Mouse (Mus musculus) liver, embryonic 12.5 days (tissue): Measurements from ENCODE around the gene Gdf1. TPM values are rescaled to one million over a fixed set of nuclear protein-coding genes. Genes with fewer than 3 reads are reported as not detected.
A peak's percentile ranks its signal among the peaks of the same experiment; 100 is the strongest.

Experiments
- ATAC-seq: fragments of 200-750 bp; cut with Nextera tagmentation; 2 replicates; pipeline ENCODE4 v1.8.0; 2017; ENCODE audit warnings: moderate number of reproducible peaks, mild to moderate bottlenecking, moderate library complexity
- H3K27ac ChIP-seq: fragments of 300-500 bp; sonication (generic); 2 replicates; pipeline ENCODE4 v1.5.1; 2016; ENCODE audit warnings: mild to moderate bottlenecking
- H3K27me3 ChIP-seq: fragments of 300-500 bp; sonication (generic); replicated peaks from 2 replicates; pipeline ENCODE4 v1.6.1; 2016; ENCODE audit warnings: mild to moderate bottlenecking, moderate library complexity
- H3K36me3 ChIP-seq: fragments of 300-500 bp; sonication (generic); 2 replicates; pipeline ENCODE4 v1.6.1; 2016; ENCODE audit warnings: mild to moderate bottlenecking, moderate library complexity
- H3K4me1 ChIP-seq: fragments of 300-500 bp; sonication (generic); 2 replicates; pipeline ENCODE4 v1.6.1; 2016
- H3K4me2 ChIP-seq: fragments of 300-500 bp; sonication (generic); 2 replicates; pipeline ENCODE4 v1.6.1; 2016; ENCODE audit warnings: mild to moderate bottlenecking, moderate library complexity
- H3K4me3 ChIP-seq: fragments of 300-500 bp; sonication (generic); 2 replicates; pipeline ENCODE4 v1.5.1; 2016; ENCODE audit warnings: mild to moderate bottlenecking, moderate library complexity
- H3K9ac ChIP-seq: fragments of 300-500 bp; sonication (generic); 2 replicates; pipeline ENCODE4 v1.6.1; 2016; ENCODE audit warnings: mild to moderate bottlenecking, moderate library complexity
- H3K9me3 ChIP-seq: fragments of 300-500 bp; sonication (generic); replicated peaks from 2 replicates; pipeline ENCODE4 v1.6.1; 2016; ENCODE audit warnings: mild to moderate bottlenecking, moderate library complexity
- WGBS: fragments of 180-500 bp; shearing (Covaris S2); methylation state at CpG from one replicate; pipeline ENCODE4 v1.1.7; 2016; ENCODE audit not compliant: insufficient replicate concordance; 5-methylcytosine and 5-hydroxymethylcytosine counted together
- polyA plus RNA-seq: library from polyadenylated mRNA; unstranded; fragments of >200 nt; fragmentation: Nextera tagmentation; extraction: Ambion mirVana; gene quantifications from 2 replicates; pipeline ENCODE4 v1.2.1, GENCODE M21; 2016

Gdf1 gene
- polyA plus RNA-seq, 1 experiment from 2014 or later = 1.5 TPM

DNA sequence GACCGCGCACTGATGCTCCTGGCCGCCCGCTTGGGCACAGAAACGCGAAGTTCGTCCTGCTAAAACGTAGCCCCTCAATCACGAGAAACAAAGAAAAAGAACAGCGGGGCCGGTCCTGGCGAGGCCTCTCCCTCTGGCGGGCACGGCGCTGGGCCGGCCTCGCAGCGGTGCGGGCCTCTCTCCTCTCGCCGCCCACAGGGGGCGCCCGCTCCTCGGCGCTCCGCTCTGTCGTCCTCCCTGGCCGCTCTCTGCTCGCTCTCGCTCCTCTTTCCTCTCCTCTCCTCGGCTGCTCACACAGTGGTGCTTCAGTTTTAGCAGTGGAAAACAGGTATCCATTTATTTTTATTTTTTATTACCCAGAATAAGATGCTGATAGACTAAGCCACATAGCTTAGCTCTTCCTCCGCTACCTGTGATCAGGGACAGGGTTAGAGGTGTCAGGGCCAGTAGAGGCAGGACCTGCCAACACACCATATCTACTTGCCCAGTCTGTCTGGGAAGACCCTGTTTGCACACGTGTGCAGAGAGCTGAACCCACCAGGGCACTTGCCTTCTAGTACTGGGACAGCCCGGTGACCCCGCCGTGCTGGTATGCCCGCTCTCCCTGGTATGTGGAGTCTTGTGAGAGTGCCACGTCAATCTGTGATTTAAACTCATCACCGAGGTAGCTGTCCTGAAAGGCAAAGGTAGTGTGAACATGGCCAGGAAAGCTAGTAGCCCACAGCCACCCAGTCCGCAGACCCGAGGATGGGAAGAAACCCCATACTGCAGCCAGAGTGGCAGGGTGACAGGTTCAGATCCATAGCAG is 2.7 kb downstream of the Gdf1 start:
- H3K27ac ChIP-seq = no peak overlapping the region
- peak; percentile 28; the same call in 1 of the 2 replicates for ATAC-seq

GRCm38 (mm10) chr8:70332878-70333202 is 3.2 kb downstream of the Gdf1 start:
- Histone ChIP-seq H3K9me3 (no peaks in the 10 kb centered on the region), H3K27ac (no peak overlapping the region), H3K4me2 (no peak overlapping the region), H3K27me3 (peaks cover 18% of the 10 kb centered on the region), H3K4me3 (no peak overlapping the region), H3K36me3 (peaks cover 74% of the 10 kb centered on the region), H3K4me1 (peaks cover 46% of the 10 kb centered on the region), H3K9ac (no peak overlapping the region)
- WGBS = 90% methylated on average over 6 of the region's 6 CpGs
- no peak for ATAC-seq

More for the DNA sequence above, 2.7 kb downstream of the Gdf1 start:
- Histone ChIP-seq H3K36me3 (peaks cover 69% of the 10 kb centered on the region), H3K9me3 (no peaks in the 10 kb centered on the region), H3K9ac (no peak overlapping the region), H3K4me3 (no peak overlapping the region), H3K4me1 (peaks cover 51% of the 10 kb centered on the region), H3K27me3 (peaks cover 18% of the 10 kb centered on the region), H3K4me2 (no peak overlapping the region)
- 53% methylated on average over 41 of the region's 41 CpGs for WGBS

DNA sequence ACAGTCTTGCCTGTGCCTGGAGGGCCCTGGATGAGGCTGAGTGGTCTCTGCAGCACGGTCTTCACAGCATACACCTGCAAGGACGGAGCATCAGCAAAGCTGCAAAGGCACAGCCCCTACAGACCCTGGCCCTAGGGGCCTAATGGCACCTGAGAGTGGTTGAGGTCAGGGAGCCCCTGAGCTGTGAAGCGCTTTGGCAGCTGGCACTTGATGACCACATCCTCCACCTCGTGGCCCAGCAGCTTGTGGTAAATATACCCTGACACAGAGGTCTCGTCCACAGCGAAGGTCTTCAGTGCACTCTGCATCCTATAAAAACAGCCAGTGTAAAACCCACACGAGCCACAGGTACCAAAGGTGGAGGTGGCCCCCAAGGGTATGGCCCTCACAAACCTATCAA is 9.3 kb downstream of the Gdf1 start:
- Histone ChIP-seq H3K9ac (no peak overlapping the region), H3K27me3 (no peaks in the 10 kb centered on the region), H3K4me1 (no peaks in the 10 kb centered on the region), H3K36me3 (peaks cover 100% of the 10 kb centered on the region), H3K4me2 (no peak overlapping the region), H3K27ac (no peak overlapping the region), H3K4me3 (no peak overlapping the region), H3K9me3 (no peaks in the 10 kb centered on the region)
- no peak for ATAC-seq
- WGBS = 88% methylated on average over 7 of the region's 7 CpGs

- peaks cover 15% of the 10 kb centered on the region for H3K4me1 ChIP-seq
- H3K4me2 ChIP-seq = no peak overlapping the region
- no peak overlapping the region for H3K9ac ChIP-seq
- H3K4me3 ChIP-seq = no peak overlapping the region
- H3K36me3 ChIP-seq = peaks cover 93% of the 10 kb centered on the region
- no peaks in the 10 kb centered on the region for H3K27me3 ChIP-seq
- ATAC-seq = no peak
- WGBS = 88% methylated on average over 7 of the region's 7 CpGs
- no peak overlapping the region; the same call in 1 of the 2 replicates for H3K27ac ChIP-seq
- no peaks in the 10 kb centered on the region for H3K9me3 ChIP-seq
These were observed 11.0 kb downstream of the Gdf1 start for GRCm38 (mm10) chr8:70340659-70341058.

DNA sequence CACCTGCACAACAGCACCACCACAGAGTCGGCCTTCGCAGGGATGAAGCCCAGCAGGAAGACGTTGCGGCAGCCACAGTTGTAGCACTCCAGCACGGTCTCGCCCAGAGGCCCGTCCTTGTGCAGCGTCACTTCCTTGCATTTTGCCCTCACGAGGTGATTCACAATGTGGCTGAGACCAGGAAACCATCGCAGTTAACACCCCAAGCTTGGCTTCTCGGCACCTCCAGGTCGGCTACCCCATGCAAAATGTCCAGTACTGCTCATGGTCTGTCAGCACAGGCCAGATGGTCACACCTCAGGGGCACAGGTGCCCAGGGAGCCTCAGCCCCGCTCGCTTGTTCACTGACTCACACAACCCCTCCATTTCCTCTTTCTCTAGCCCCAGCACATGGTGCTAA is 12.4 kb downstream of the Gdf1 start:
- ATAC-seq = no peak

DNA sequence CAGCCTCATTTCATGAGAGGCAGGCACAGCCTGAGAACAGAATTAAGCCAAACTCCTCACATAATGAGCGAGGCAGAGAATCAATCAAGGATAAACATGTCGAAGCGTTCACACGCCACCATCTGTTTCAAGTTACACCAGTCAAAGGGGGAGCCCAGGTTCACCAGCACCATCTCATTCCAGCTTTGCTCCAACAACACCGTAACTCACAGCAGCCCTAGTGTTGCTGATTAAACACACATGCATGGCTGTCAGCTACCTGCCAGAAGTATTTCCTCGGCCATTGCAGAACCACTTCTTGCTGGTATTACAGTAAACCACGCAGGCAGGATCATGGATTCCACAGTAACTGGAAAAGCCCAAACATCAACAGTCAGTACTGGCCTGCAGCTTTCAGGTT is 13.5 kb downstream of the Gdf1 start:
- no peak overlapping the region for H3K27ac ChIP-seq
- H3K4me2 ChIP-seq = no peak overlapping the region
- ATAC-seq = no peak
- peaks cover 39% of the 10 kb centered on the region for H3K4me1 ChIP-seq
- H3K4me3 ChIP-seq = no peak overlapping the region
- no peaks in the 10 kb centered on the region for H3K9me3 ChIP-seq
- H3K36me3 ChIP-seq = peaks cover 93% of the 10 kb centered on the region
- no peaks in the 10 kb centered on the region for H3K27me3 ChIP-seq
- 84% methylated on average over 7 of the region's 7 CpGs for WGBS
- H3K9ac ChIP-seq = no peak overlapping the region

More for the DNA sequence above, 12.4 kb downstream of the Gdf1 start:
- Histone ChIP-seq H3K27me3 (no peaks in the 10 kb centered on the region), H3K4me1 (peaks cover 28% of the 10 kb centered on the region), H3K36me3 (peaks cover 93% of the 10 kb centered on the region), H3K4me3 (no peak overlapping the region), H3K9ac (no peak overlapping the region), H3K27ac (no peak overlapping the region), H3K9me3 (no peaks in the 10 kb centered on the region), H3K4me2 (no peak overlapping the region)
- 85% methylated on average over 14 of the region's 14 CpGs for WGBS

DNA sequence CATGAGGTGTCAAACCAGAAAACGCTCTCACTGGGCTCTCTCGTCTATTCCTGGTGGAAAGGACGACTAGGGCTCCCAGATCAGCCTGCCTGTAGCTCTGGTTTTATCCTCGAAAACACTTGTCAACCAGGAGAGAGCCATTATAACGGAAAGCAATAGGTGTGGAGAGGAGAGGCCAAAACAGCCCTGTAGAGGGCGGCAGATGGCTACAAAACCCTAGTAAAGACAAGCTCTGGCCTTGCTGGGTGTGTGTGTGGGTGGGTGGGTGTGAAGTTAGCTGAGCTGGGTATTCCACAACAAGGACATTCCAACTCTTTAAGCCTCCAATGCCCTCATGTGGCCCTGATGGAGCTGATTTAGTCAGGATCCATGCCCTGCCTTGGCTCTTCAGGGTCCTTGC is 14.1 kb downstream of the Gdf1 start:
- Histone ChIP-seq H3K4me1 (peaks cover 45% of the 10 kb centered on the region), H3K4me3 (no peak overlapping the region), H3K9me3 (no peaks in the 10 kb centered on the region), H3K27me3 (no peaks in the 10 kb centered on the region), H3K36me3 (peaks cover 93% of the 10 kb centered on the region), H3K4me2 (no peak overlapping the region), H3K27ac (0 out of 2 replicates have a peak overlapping the region, but pooled peaks have one; percentile 5), H3K9ac (no peak overlapping the region)
- 64% methylated on average over 6 of the region's 6 CpGs for WGBS
- ATAC-seq = no peak

DNA sequence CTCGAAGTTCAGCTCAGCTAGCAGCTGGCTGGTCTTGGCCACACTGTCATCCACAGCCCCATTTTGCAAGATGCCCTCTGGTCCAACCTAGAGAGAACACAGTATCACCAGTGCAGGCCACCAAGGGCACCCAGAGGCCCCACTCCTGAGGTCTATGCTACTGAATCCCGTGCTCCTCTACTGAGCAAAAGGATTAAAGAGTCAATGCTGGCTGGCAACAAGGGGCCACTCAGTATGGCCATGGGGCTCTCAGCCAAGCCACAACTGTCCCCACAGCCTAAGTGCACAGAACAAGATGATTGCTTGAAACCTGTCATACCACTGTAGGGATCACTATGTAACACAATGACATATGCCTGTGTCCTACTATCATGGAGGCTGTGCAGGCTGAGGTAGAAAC is 14.7 kb downstream of the Gdf1 start:
- Histone ChIP-seq H3K9ac (no peak overlapping the region), H3K9me3 (no peaks in the 10 kb centered on the region), H3K27ac (peak overlapping the region; percentile 49; the same call in 1 of the 2 replicates), H3K4me3 (no peak overlapping the region), H3K27me3 (no peaks in the 10 kb centered on the region), H3K4me2 (no peak overlapping the region), H3K36me3 (peaks cover 93% of the 10 kb centered on the region), H3K4me1 (peaks cover 51% of the 10 kb centered on the region)
- ATAC-seq = no peak
- whole genome bisulfite sequencing = 80% methylated on average over 2 of the region's 2 CpGs

DNA sequence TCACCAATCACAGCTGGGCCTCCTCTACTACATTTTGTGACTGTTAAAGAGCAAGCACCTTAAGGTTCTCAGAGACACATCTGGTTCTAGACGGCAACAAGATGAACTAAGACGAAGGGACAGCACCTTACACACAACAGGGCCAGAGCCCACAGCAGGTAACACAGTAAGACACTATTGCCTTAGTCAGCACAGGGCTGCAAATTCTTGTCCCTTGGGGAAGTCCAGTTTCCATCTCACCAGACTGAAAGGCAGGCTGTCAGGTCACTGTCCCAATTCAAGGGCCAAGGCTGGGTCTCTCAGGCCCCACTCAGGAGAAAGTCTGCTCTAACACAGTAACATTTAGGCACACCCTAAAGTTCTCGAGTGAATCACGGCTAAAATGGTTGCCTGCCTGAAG is 17.8 kb downstream of the Gdf1 start:
- no peak overlapping the region for H3K9ac ChIP-seq
- peaks cover 81% of the 10 kb centered on the region for H3K4me1 ChIP-seq
- no peak overlapping the region for H3K4me3 ChIP-seq
- ATAC-seq = no peak
- no peak overlapping the region for H3K4me2 ChIP-seq
- H3K27ac ChIP-seq = peak overlapping the region; percentile 42; the same call in 1 of the 2 replicates
- peaks cover 82% of the 10 kb centered on the region for H3K36me3 ChIP-seq
- no peaks in the 10 kb centered on the region for H3K27me3 ChIP-seq
- 77% methylated on average over 4 of the region's 4 CpGs for WGBS
- H3K9me3 ChIP-seq = no peaks in the 10 kb centered on the region

DNA sequence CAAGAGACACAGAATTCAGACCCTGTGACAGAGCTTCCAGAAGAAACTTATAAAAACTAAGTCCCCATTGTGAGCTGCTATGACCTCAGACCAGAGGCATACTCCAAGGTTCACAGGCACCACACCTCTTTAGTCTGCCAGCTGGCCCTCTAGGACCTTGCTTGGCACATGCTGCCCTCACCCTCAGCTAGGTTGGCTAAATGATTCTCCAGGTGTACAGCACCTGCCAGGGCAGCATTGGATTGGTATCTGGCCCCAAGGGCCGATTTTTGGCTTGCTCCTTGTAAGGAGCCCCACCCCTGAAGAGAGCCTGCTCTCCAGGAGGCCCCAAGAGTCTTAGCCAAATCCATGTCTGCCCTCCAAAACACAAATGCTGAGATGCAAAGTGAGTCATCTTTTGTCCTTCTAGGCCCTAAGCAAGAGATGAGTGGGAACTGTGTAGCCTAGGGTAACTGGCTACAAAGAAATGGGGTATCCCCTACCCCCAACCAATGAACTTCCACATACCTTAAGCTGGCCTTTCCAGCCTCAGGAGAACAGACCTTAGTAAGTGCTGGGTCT is 18.3 kb downstream of the Gdf1 start:
- Histone ChIP-seq H3K4me2 (peak overlapping the region; percentile 6; the same call in 1 of the 2 replicates), H3K4me1 (peaks cover 81% of the 10 kb centered on the region), H3K4me3 (no peak overlapping the region), H3K36me3 (peaks cover 77% of the 10 kb centered on the region), H3K9ac (peak overlapping the region; percentile 14; the same call in 1 of the 2 replicates), H3K9me3 (no peaks in the 10 kb centered on the region), H3K27me3 (no peaks in the 10 kb centered on the region), H3K27ac (peak overlapping the region; percentile 42)
- no peak for ATAC-seq
- WGBS = 48% methylated on average over 1 of the region's 1 CpGs

GRCm38 (mm10) chr8:70351035-70351999 is 21.7 kb downstream of the Gdf1 start:
- Histone ChIP-seq H3K9me3 (no peaks in the 10 kb centered on the region), H3K27ac (peak overlapping the region; percentile 96), H3K27me3 (no peaks in the 10 kb centered on the region), H3K4me3 (peak overlapping the region; percentile 95), H3K36me3 (peaks cover 50% of the 10 kb centered on the region), H3K9ac (peak overlapping the region; percentile 98), H3K4me2 (peak overlapping the region; percentile 96), H3K4me1 (peaks cover 89% of the 10 kb centered on the region)
- ATAC-seq = no peak
- 39% methylated on average over 15 of the region's 15 CpGs for WGBS
